Mouse (Mus musculus): Measurements from ENCODE around the gene Tmem223.
A peak's percentile ranks its signal among the peaks of the same experiment; 100 is the strongest.
"Not testable (repeated sequence)": the region's sequence is repeated elsewhere in the genome, so short reads cannot be mapped to it uniquely, and the experiment has no call there.

The Tmem223 gene

GRCm38 (mm10) chr19:8770567-8771270 is at the start of gene Tmem223:
TSS of gene Tmem223 (plus strand) at chr19:8770996.
- DNase-seq: peak; percentile 87

GRCm38 (mm10) chr19:8721378-8721777 is 49.4 kb upstream of the Tmem223 start:
- DNase-seq: no peak

DNA sequence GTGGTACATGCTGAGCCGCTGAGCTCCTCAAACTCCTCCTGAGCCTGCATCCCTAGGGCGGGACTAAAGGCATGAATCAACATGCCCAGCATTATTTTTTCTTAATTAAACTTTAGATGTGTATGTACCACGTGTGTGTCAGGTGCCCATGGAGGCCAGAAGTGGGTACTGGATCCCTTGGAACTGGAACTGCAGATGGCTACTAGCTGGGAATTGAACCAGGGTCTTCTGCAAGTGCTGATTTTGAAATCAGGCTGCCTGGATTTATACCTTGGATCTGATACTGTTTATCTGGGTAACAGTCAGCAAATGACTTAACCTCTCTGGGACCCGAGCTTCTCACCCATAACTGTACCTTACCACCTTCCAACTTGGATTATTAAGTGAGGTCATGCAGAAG is 48.8 kb upstream of the Tmem223 start:
- no peak for DNase-seq

- no peak for DNase-seq
Measured at GRCm38 (mm10) chr19:8722559-8722906, 48.3 kb upstream of the Tmem223 start.

GRCm38 (mm10) chr19:8722907-8723573 is 47.8 kb upstream of the Tmem223 start, which contains the start of gene Slc3a2:
TSS of gene Slc3a2 (minus strand) at chr19:8723369.
- peak; percentile 99 for DNase-seq

DNA sequence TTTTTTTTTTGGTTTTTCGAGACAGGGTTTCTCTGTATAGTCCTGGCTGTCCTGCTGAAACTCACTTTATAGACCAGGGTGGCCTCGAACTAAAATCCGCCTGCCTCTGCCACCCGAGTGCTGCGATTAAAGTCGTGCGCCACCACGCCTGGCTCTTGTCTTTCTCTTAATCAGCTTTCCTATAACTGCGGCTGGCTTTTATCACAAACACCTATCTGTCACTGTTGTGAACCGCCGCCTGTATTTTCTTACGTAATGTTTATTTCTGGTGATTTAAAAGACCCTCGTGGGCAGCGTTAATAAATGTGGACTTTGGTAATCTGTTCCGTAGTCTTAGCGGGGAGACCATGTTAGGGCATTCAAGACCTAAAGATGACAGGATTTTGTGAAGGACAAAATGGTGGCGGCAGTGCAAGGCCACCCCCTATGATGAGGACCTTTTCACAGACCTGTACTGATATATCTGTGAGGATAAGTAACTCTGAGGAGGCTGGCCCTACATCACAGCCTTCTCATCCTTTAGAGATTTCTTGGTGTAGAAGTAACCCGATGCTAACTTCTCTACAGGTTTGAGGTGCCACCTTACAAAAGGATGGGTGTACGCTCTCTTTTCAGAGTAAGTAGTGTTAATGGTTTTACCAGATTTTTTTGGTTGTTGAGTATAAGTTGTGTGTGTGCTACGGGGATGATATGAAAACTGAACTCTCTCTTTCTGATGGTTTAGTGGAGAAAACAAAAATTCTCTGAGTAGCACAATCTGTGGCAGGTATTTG is 47.0 kb upstream of the Tmem223 start:
- DNase-seq: peak; percentile 24

DNA sequence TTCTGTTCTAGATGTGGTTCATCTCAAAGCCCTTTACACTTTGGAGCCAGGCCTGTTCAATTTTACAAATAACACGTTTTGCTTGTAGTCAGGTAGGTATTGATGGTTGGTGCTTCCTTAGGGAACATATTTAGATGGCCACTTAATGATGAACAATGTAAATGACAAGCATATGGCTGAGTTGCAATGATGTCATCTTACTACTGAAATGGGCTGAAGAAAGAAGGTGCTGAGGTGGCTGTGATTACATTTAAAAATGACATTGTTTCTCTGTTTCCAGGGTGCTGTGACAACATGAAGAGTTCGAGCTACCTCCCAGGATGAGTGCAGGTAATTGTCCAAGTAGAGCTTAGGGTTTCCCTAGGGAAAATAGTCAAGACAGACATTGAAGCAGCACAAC is 46.4 kb upstream of the Tmem223 start:
- DNase-seq: no peak

- no peak for DNase-seq
Measured at GRCm38 (mm10) chr19:8725081-8725613, 45.6 kb upstream of the Tmem223 start.

- DNase-seq: no peak
Measured at GRCm38 (mm10) chr19:8726609-8727390, 44.0 kb upstream of the Tmem223 start.

GRCm38 (mm10) chr19:8727495-8728114 is 43.2 kb upstream of the Tmem223 start:
- no peak for DNase-seq

GRCm38 (mm10) chr19:8728335-8729099 is 42.3 kb upstream of the Tmem223 start:
- not testable (repeated sequence) for DNase-seq

- no peak for DNase-seq
Measured at GRCm38 (mm10) chr19:8734334-8734733, 36.5 kb upstream of the Tmem223 start.

- peak; percentile 94 for DNase-seq
Measured at GRCm38 (mm10) chr19:8735389-8736159, 35.2 kb upstream of the Tmem223 start, which contains the start of gene Wdr74. TSS of gene Wdr74 (plus strand) at chr19:8735827.

DNA sequence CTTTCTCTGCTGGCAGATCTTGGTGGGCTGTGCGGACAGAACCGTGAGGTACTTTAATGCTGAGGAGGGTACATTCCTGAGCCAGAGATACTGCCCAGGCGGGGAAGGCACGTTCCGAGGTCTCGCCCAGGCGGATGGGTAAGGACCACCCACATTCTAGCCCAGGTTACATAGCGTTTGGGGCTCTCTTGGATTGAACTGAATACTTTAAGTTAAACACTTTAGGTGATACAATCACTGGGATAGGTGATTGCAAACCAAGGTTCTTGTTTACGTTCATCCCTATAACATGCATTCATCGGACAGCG is 34.7 kb upstream of the Tmem223 start:
- DNase-seq: peak; percentile 29

DNA sequence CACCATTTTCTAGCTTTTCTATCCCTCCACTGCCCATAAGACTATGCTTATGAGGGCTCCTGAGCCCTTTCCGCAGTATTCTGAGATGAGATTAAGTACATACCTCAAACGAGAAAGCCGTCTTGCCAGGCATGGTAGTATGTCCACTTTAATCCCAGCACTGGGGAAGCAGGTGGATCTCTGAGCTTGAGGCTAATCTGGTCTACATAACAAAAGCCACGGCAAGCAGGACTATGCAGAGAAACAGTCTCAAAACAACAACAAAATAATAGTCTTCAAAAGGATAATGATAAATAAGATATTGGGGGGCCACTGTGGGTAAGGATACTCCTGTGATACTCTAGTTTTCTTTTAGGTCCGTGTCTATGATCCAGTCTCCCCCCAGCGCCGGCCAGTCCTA is 31.9 kb upstream of the Tmem223 start:
- DNase-seq: no peak

GRCm38 (mm10) chr19:8739646-8740045 is 31.1 kb upstream of the Tmem223 start:
- no peak for DNase-seq

DNA sequence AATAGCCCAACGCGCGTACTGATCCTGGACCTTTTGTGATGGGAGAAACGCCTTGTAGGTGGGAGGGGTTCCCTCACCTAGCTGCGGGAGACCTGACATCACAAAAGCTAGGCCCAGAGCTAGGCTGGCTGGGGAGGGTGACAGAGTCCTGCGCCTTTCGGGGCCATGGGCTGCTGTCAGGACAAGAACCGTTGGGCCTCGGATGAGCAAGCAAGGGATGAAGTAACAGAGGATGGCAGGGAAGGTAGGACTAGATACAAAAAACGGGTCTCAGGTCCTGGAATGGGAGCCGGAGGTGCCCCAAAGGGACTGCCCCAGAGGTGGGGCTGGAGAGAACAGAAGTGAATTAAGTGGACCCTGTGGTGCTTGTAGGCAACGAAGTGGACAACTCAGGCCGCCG is 30.2 kb upstream of the Tmem223 start, which contains the start of gene 1700092M07Rik:
TSS of gene 1700092M07Rik (plus strand) at position 116 of the 400 bp plus-strand sequence.
- no peak for DNase-seq

GRCm38 (mm10) chr19:8741243-8741869 is 29.4 kb upstream of the Tmem223 start, which contains the start of gene Stx5a:
TSS of gene Stx5a (plus strand) at chr19:8741413.
- peak; percentile 98 for DNase-seq

- no peak for DNase-seq
Measured at GRCm38 (mm10) chr19:8742176-8742575, 28.6 kb upstream of the Tmem223 start.

DNA sequence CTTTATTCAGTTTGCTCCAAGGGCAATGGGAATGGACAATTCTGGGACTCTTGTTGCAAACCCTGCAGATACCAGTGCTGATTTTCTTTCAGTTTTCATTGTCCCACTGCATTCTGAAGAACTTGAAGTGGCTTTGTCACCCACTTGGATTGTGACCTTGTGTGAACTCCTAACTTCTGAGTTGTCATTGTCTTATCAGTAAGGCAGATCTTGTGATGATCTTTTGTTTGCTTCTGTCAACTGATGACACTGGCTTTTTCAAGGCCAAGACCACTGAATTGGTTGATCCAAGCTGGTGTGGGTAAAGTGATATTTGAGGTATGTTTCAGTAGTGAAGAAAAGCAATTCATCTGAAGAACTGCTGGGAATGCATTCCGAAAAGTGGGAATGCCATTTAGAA is 25.4 kb upstream of the Tmem223 start:
- no peak for DNase-seq

Measured in embryo, embryonic 11 days (tissue).